Mouse (Mus musculus): Measurements from ENCODE around the gene Skint9. TPM values are rescaled to one million over a fixed set of nuclear protein-coding genes. Genes with fewer than 3 reads are reported as not detected.
"Not testable (repeated sequence)": the region's sequence is repeated elsewhere in the genome, so short reads cannot be mapped to it uniquely, and the experiment has no call there.

The Skint9 gene
- not detected for polyA plus RNA-seq (2021)

DNA sequence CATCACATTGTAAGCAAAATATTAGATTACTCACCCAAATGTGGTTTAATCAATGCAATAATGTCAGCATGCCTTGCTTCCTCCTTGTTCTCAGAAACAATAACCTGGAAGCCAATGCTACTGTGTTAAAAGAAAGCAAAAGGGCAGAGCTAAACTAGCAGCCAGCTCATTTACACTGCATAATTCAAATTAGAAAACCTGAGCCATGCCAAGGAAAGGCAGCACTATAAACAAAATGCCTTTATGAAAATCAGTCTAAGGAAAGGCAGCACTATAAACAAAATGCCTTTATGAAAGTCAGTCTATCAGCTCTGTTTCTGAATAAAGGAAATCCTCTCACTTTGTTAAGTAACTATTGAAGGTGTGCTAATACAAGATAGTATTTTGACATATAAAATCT lies at the start of gene Skint9:
TSS of gene Skint9 (minus strand) at position 101 of the 400 bp plus-strand sequence.
- CTCF ChIA-PET = no interaction called here
- no peak for TF ChIP-seq CTCF (IDR thresholded peaks at IDR 0.05)

DNA sequence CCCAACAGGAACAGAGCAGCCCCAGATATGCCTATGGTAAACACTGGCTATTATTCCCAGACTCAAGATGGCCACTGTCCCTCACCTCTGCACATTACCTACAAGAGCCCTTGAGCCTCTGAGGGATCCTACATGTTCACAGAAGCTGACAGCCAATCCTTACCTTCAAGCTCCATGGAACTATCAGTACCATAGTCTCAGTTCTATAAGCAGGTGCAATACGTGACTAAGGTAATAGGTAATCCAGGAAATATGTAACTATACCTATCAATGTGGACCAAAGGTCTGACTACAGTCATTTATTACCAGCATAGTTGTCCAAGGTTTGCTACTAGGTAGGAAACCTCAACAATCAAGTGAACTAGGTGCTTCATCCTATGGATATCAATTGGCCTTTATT lies 1.1 kb downstream of the Skint9 start:
- ATAC-seq = no peak
- POLR2A ChIA-PET = no interaction called here
- DNase-seq (ENCODE audit: low read depth, low spot score) = no peak
- TF ChIP-seq CTCF (IDR thresholded peaks at IDR 0.05) = no peak
- CTCF ChIA-PET = no interaction called here
- in situ Hi-C loops (cut with MboI; ENCODE audit: low pct_unique_long_range_greater_than_20kb) = no loop called here
- H3K27me3 ChIP-seq = no peaks in the 10 kb centered on the region

More for the DNA sequence above, at the start of gene Skint9:
- POLR2A ChIA-PET = no interaction called here
- no peaks in the 10 kb centered on the region for H3K27me3 ChIP-seq
- in situ Hi-C loops (cut with MboI; ENCODE audit: low pct_unique_long_range_greater_than_20kb) = no loop called here
- no peak for DNase-seq (ENCODE audit: low read depth, low spot score)
- no peak for ATAC-seq

DNA sequence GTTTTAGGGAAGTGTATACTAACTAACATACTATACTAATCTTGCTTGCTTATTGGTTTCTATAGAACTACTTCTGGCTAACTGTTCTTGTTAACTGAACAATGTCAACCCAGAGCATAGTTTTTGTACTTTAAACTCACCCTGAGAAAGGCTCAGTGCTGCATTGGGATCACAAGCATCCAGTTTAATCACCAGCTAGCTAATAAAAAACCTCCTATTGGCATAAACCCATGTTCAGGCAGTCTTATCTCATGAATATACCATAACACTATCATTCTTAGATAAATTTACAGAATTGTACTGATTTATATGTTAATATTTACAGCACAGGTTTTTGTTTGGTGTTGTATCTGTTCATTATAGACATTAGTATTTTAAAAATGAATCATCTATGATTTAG lies 1.6 kb downstream of the Skint9 start:
- H3K27me3 ChIP-seq = no peaks in the 10 kb centered on the region
- ChIA-PET POLR2A (no interaction called here), CTCF (no interaction called here)
- ATAC-seq = no peak
- TF ChIP-seq CTCF (IDR thresholded peaks at IDR 0.05) = no peak
- in situ Hi-C loops (cut with MboI; ENCODE audit: low pct_unique_long_range_greater_than_20kb) = no loop called here
- DNase-seq (ENCODE audit: low read depth, low spot score) = no peak

DNA sequence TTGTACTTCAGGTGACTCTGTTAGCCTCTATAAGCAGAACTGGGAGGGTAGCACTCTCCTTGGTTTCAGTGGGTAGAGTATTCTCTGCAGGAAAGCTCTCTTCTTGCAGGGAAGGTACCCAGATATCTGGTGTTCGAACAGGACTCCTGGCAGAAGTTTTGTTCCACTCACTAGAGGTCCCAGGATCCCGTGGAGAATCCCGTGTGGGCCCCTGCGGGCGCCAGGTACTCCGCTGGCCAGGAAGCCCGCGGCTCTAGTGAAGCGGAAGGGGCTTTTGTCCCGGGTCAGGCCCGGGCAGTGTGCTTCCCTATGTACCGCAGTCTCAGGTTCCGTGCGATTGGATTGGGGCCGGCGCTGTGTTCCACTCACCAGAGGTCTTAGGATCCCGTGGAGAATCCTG lies 84.7 kb downstream of the Skint9 start:
- CTCF ChIA-PET; H3K27me3 ChIP-seq; POLR2A ChIA-PET; in situ Hi-C loops (cut with MboI; ENCODE audit: low pct_unique_long_range_greater_than_20kb): not testable (repeated sequence)
- ATAC-seq = peak; percentile 95
- DNase-seq (ENCODE audit: low read depth, low spot score) = peak; percentile 27

Other genes with a start within 250 kb of the Skint9 start
- not detected for gene Skint3, start 201.7 kb downstream of the Skint9 start, polyA plus RNA-seq (2021)
- not detected for gene Skint2, start 123.2 kb upstream of the Skint9 start, polyA plus RNA-seq (2021)

Data from Patski (cell line).